Mouse (Mus musculus): ENCODE data around the gene Hnrnph3. TPM values are rescaled to one million over a fixed set of nuclear protein-coding genes. Genes with fewer than 3 reads are reported as not detected.
A peak's percentile ranks its signal among the peaks of the same experiment; 100 is the strongest.
"Not testable (repeated sequence)": the region's sequence is repeated elsewhere in the genome, so short reads cannot be mapped to it uniquely, and the experiment has no call there.

Gene Hnrnph3
- total RNA-seq (2015) (23.4 and 28.8 TPM in 2 replicates), total RNA-seq (2017) (31.2 and 34.4 TPM in 2 replicates)

- ATAC-seq (ENCODE audit: poor library complexity, severe bottlenecking): peak; percentile 88
Observed at GRCm38 (mm10) chr10:63023749-63024579, at the start of gene Hnrnph3, which contains the start of gene Pbld2. TSS of gene Hnrnph3 (minus strand) at chr10:63024217. TSS of gene Pbld2 (plus strand) at chr10:63024315.

GRCm38 (mm10) chr10:63065988-63066387 lies 42.0 kb upstream of the Hnrnph3 start:
- ATAC-seq (ENCODE audit: poor library complexity, severe bottlenecking): peak; percentile 82

GRCm38 (mm10) chr10:63065561-63065960 lies 41.5 kb upstream of the Hnrnph3 start:
- ATAC-seq (ENCODE audit: poor library complexity, severe bottlenecking): no peak

GRCm38 (mm10) chr10:63064516-63064915 lies 40.5 kb upstream of the Hnrnph3 start:
- ATAC-seq (ENCODE audit: poor library complexity, severe bottlenecking): no peak

- no peak for ATAC-seq (ENCODE audit: poor library complexity, severe bottlenecking)
Observed at GRCm38 (mm10) chr10:63063365-63063764, 39.3 kb upstream of the Hnrnph3 start.

GRCm38 (mm10) chr10:63062696-63063095 lies 38.7 kb upstream of the Hnrnph3 start:
- no peak for ATAC-seq (ENCODE audit: poor library complexity, severe bottlenecking)

- no peak for ATAC-seq (ENCODE audit: poor library complexity, severe bottlenecking)
Observed at GRCm38 (mm10) chr10:63061266-63061665, 37.2 kb upstream of the Hnrnph3 start.

GRCm38 (mm10) chr10:63060406-63060805 lies 36.4 kb upstream of the Hnrnph3 start:
- peak; percentile 45 for ATAC-seq (ENCODE audit: poor library complexity, severe bottlenecking)

- no peak for ATAC-seq (ENCODE audit: poor library complexity, severe bottlenecking)
Observed at GRCm38 (mm10) chr10:63059862-63060261, 35.8 kb upstream of the Hnrnph3 start, which contains the start of gene Pbld1. TSS of gene Pbld1 (plus strand) at chr10:63060162.

GRCm38 (mm10) chr10:63056966-63057750 lies 33.1 kb upstream of the Hnrnph3 start:
- no peak for ATAC-seq (ENCODE audit: poor library complexity, severe bottlenecking)

- no peak for ATAC-seq (ENCODE audit: poor library complexity, severe bottlenecking)
Observed at GRCm38 (mm10) chr10:63054586-63054985, 30.6 kb upstream of the Hnrnph3 start.

GRCm38 (mm10) chr10:63054071-63054470 lies 30.1 kb upstream of the Hnrnph3 start:
- ATAC-seq (ENCODE audit: poor library complexity, severe bottlenecking): not testable (repeated sequence)

- ATAC-seq (ENCODE audit: poor library complexity, severe bottlenecking): no peak
Observed at GRCm38 (mm10) chr10:63053007-63053406, 29.0 kb upstream of the Hnrnph3 start.

GRCm38 (mm10) chr10:63052011-63052410 lies 28.0 kb upstream of the Hnrnph3 start:
- no peak for ATAC-seq (ENCODE audit: poor library complexity, severe bottlenecking)

GRCm38 (mm10) chr10:63051267-63051666 lies 27.2 kb upstream of the Hnrnph3 start:
- no peak for ATAC-seq (ENCODE audit: poor library complexity, severe bottlenecking)

- ATAC-seq (ENCODE audit: poor library complexity, severe bottlenecking): no peak
Observed at GRCm38 (mm10) chr10:63049106-63049505, 25.1 kb upstream of the Hnrnph3 start.

- 0 out of 2 replicates have a peak, but pooled peaks have one; percentile 45 for ATAC-seq (ENCODE audit: poor library complexity, severe bottlenecking)
Observed at GRCm38 (mm10) chr10:63047751-63048150, 23.7 kb upstream of the Hnrnph3 start.

GRCm38 (mm10) chr10:63043154-63043553 lies 19.1 kb upstream of the Hnrnph3 start:
- ATAC-seq (ENCODE audit: poor library complexity, severe bottlenecking): no peak

GRCm38 (mm10) chr10:63039867-63040628 lies 16.0 kb upstream of the Hnrnph3 start:
- no peak for ATAC-seq (ENCODE audit: poor library complexity, severe bottlenecking)

GRCm38 (mm10) chr10:63038571-63039320 lies 14.7 kb upstream of the Hnrnph3 start:
- no peak for ATAC-seq (ENCODE audit: poor library complexity, severe bottlenecking)
